Comparison of ENCODE assay signal across 8 mouse cellular contexts in genomic region chr8:13199385-13200061, GRCm38 (mm10). TPM values are rescaled to one million over a fixed set of nuclear protein-coding genes. Genes with fewer than 3 reads are reported as not detected.
DNase-seq lines count a peak whose midpoint lies in the region; ATAC-seq and TF ChIP-seq lines count a peak whose summit lies in the region.

No protein-coding gene starts in this region.

- H3K4me1 ChIP-seq in embryonic facial prominence, embryonic 15.5 days: peaks cover 22% of the 10 kb centered on the region
- H3K4me1 ChIP-seq in kidney, postnatal 0 days (replicated peaks; ENCODE audit: insufficient read depth, low read length): peaks cover 6% of the 10 kb centered on the region; the same call in 1 of the 2 replicates
- H3K4me1 ChIP-seq in neural tube, embryonic 12.5 days: peaks cover 9% of the 10 kb centered on the region
- H3K4me1 ChIP-seq in heart, adult 2 months (ENCODE audit: control insufficient read depth, insufficient read depth, low read length): no peaks in the 10 kb centered on the region

- no peak for ATAC-seq in embryonic facial prominence, embryonic 15.5 days (ENCODE audit: insufficient number of reproducible peaks, low FRiP score, low TSS enrichment, low read depth)
- no peak; the same call in 1 of the 2 replicates for ATAC-seq in kidney, postnatal 0 days (replicated peaks; ENCODE audit: low FRiP score, low read depth)
- ATAC-seq in neural tube, embryonic 12.5 days (ENCODE audit: low FRiP score, low read depth): no peak
- no peak for ATAC-seq in monocyte, adult 5-6 weeks (replicated peaks; ENCODE audit: insufficient number of reproducible peaks, low FRiP score, low TSS enrichment, poor library complexity, severe bottlenecking)

- peak; percentile 55 for DNase-seq in kidney, adult 18-20 months
- DNase-seq in kidney, postnatal 4 days: no peak
- DNase-seq in kidney, postnatal 0 days (ENCODE audit: low spot score): no peak
- no peak for DNase-seq in frontal cortex, postnatal 36 days (ENCODE audit: low spot score in 2 of 2)
- no peak for DNase-seq in heart, adult 2 months

- no peaks in the 10 kb centered on the region for H3K79me2 ChIP-seq in heart, adult 2 months (replicated peaks; ENCODE audit: control insufficient read depth, insufficient read depth, low read length)

- WGBS in embryonic facial prominence, embryonic 15.5 days: 26% methylated on average over 14 of the region's 14 CpGs
- 32% methylated on average over 14 of the region's 14 CpGs for WGBS in kidney, postnatal 0 days
- 23% methylated on average over 14 of the region's 14 CpGs for WGBS in neural tube, embryonic 12.5 days
- WGBS in heart, adult 2 months: 45% methylated on average over 14 of the region's 14 CpGs

- H3K36me3 ChIP-seq in embryonic facial prominence, embryonic 15.5 days: no peaks in the 10 kb centered on the region
- no peaks in the 10 kb centered on the region for H3K36me3 ChIP-seq in kidney, postnatal 0 days (ENCODE audit: insufficient read depth, low read length)
- H3K36me3 ChIP-seq in neural tube, embryonic 12.5 days: no peaks in the 10 kb centered on the region
- no peaks in the 10 kb centered on the region for H3K36me3 ChIP-seq in heart, adult 2 months (ENCODE audit: control insufficient read depth, insufficient read depth, low read length)

- peak overlapping the region; percentile 95 for H3K4me2 ChIP-seq in embryonic facial prominence, embryonic 15.5 days (replicated peaks)
- peak overlapping the region; percentile 92 for H3K4me2 ChIP-seq in kidney, postnatal 0 days (ENCODE audit: low read length)
- H3K4me2 ChIP-seq in neural tube, embryonic 12.5 days (replicated peaks): peak overlapping the region; percentile 94

- intact Hi-C loops in heart, adult 2 months (cut with DNase I): loop anchor here (10.0 kb wide), 1 partner anchor 45 kb away; the partner anchor contains the start of gene Lamp1

- no peak for TF ChIP-seq POLR2A in heart, adult 2 months (IDR thresholded peaks at IDR 0.05; ENCODE audit: insufficient read depth, low read depth, low read length)

- H3K27ac ChIP-seq in embryonic facial prominence, embryonic 15.5 days (replicated peaks): no peak overlapping the region
- no peak overlapping the region for H3K27ac ChIP-seq in kidney, postnatal 0 days
- no peak overlapping the region for H3K27ac ChIP-seq in neural tube, embryonic 12.5 days
- H3K27ac ChIP-seq in heart, adult 2 months: no peak overlapping the region

- no peak for TF ChIP-seq EP300 in heart, adult 2 months (IDR thresholded peaks at IDR 0.05; ENCODE audit: insufficient read depth, low read depth, low read length)

- H3K9me3 ChIP-seq in embryonic facial prominence, embryonic 15.5 days (replicated peaks): no peaks in the 10 kb centered on the region
- H3K9me3 ChIP-seq in kidney, postnatal 0 days (replicated peaks; ENCODE audit: low read length): no peaks in the 10 kb centered on the region
- no peaks in the 10 kb centered on the region for H3K9me3 ChIP-seq in neural tube, embryonic 12.5 days

- H3K27me3 ChIP-seq in embryonic facial prominence, embryonic 15.5 days: peaks cover 24% of the 10 kb centered on the region
- no peaks in the 10 kb centered on the region for H3K27me3 ChIP-seq in kidney, postnatal 0 days (ENCODE audit: insufficient read depth, low read length)
- H3K27me3 ChIP-seq in neural tube, embryonic 12.5 days (replicated peaks): peaks cover 40% of the 10 kb centered on the region
- peaks cover 2% of the 10 kb centered on the region for H3K27me3 ChIP-seq in heart, adult 2 months (ENCODE audit: control insufficient read depth, insufficient read depth, low read length)

- TF ChIP-seq CTCF in kidney, postnatal 0 days (IDR thresholded peaks at IDR 0.05; ENCODE audit: low read depth): no peak
- no peak for TF ChIP-seq CTCF in heart, adult 2 months (IDR thresholded peaks at IDR 0.05)

- no peak overlapping the region for H3K9ac ChIP-seq in embryonic facial prominence, embryonic 15.5 days
- H3K9ac ChIP-seq in kidney, postnatal 0 days (ENCODE audit: low read depth, low read length): peak overlapping the region; percentile 66; the same call in 1 of the 2 replicates
- peak overlapping the region; percentile 69 for H3K9ac ChIP-seq in neural tube, embryonic 12.5 days
- H3K9ac ChIP-seq in heart, adult 2 months (ENCODE audit: low read depth, low read length): no peak overlapping the region

- peak overlapping the region; percentile 75 for H3K4me3 ChIP-seq in embryonic facial prominence, embryonic 15.5 days (replicated peaks)
- peak overlapping the region; percentile 73 for H3K4me3 ChIP-seq in kidney, postnatal 0 days (replicated peaks; ENCODE audit: low read depth, low read length)
- H3K4me3 ChIP-seq in neural tube, embryonic 12.5 days: peak overlapping the region; percentile 81
- H3K4me3 ChIP-seq in heart, adult 2 months: no peak overlapping the region

RNA-seq across cellular contexts. Expression of gene Grtp1, which starts 0.9 kb away (rescaled TPM):
- polyA plus RNA-seq in embryonic facial prominence, embryonic 15.5 days (2015; fragmentation: Nextera tagmentation; extraction: Ambion mirVana): 15.4 and 16.1 TPM in 2 replicates
- 25.6 and 26.8 TPM in 2 replicates for polyA plus RNA-seq in kidney, postnatal 0 days (2015; fragmentation: Nextera tagmentation; extraction: Ambion mirVana)
- 11.1 and 11.3 TPM in 2 replicates for polyA plus RNA-seq in neural tube, embryonic 12.5 days (2016; fragmentation: Nextera tagmentation; extraction: Ambion mirVana)
- 0.57 to 0.85 TPM in 2 of 3 replicates, not detected in the other for total RNA-seq in monocyte, adult 5-6 weeks (2017)
- 1 to 10 TPM; 3.9 to 5.1 TPM for total RNA-seq in heart, adult 2 months (2021)
- 3.8 and 5.6 TPM in 2 replicates for polyA plus RNA-seq in heart, adult 2 months (2012; rRNA removed)

RNA-seq across cellular contexts. Expression of gene Lamp1, which starts 40.6 kb away (rescaled TPM):
- 334 and 345 TPM in 2 replicates for polyA plus RNA-seq in embryonic facial prominence, embryonic 15.5 days (2015; fragmentation: Nextera tagmentation; extraction: Ambion mirVana)
- polyA plus RNA-seq in kidney, postnatal 0 days (2015; fragmentation: Nextera tagmentation; extraction: Ambion mirVana): 447 and 473 TPM in 2 replicates
- polyA plus RNA-seq in neural tube, embryonic 12.5 days (2016; fragmentation: Nextera tagmentation; extraction: Ambion mirVana): 247 and 255 TPM in 2 replicates
- 344 to 634 TPM (median 510 TPM) in 3 replicates for total RNA-seq in monocyte, adult 5-6 weeks (2017)
- 100 to 1,000 TPM; 406 to 437 TPM for total RNA-seq in heart, adult 2 months (2021)
- polyA plus RNA-seq in heart, adult 2 months (2012; rRNA removed): 462 and 645 TPM in 2 replicates

RNA-seq across cellular contexts. Expression of gene Adprhl1, which starts 54.4 kb away (rescaled TPM):
- 4.4 and 6.1 TPM in 2 replicates for polyA plus RNA-seq in embryonic facial prominence, embryonic 15.5 days (2015; fragmentation: Nextera tagmentation; extraction: Ambion mirVana)
- polyA plus RNA-seq in kidney, postnatal 0 days (2015; fragmentation: Nextera tagmentation; extraction: Ambion mirVana): not detected in 2 replicates
- polyA plus RNA-seq in neural tube, embryonic 12.5 days (2016; fragmentation: Nextera tagmentation; extraction: Ambion mirVana): 0.45 and 0.47 TPM in 2 replicates
- total RNA-seq in monocyte, adult 5-6 weeks (2017): not detected in 3 replicates
- 100 to 1,000 TPM; 587 to 599 TPM for total RNA-seq in heart, adult 2 months (2021)
- 371 and 464 TPM in 2 replicates for polyA plus RNA-seq in heart, adult 2 months (2012; rRNA removed)

Comparison
In these comparisons a context has a peak if more than half of its experiments do, and no peak if none do; other contexts are left out.
1. H3K9ac ChIP-seq: peak in kidney, postnatal 0 days (single experiment) and neural tube, embryonic 12.5 days (single experiment); none in embryonic facial prominence, embryonic 15.5 days (single experiment) and heart, adult 2 months (single experiment).
2. RNA of gene Adprhl1, which starts 54.4 kb away (polyA plus RNA-seq): 371 to 464 TPM in heart, adult 2 months; 4.4 to 6.1 TPM in embryonic facial prominence, embryonic 15.5 days, 0.45 to 0.47 TPM in neural tube, embryonic 12.5 days and not detected in kidney, postnatal 0 days; every median in the first group is over 10 times any median in the second.
3. Peak in every context shown above with its lines, with median percentiles within 50 percentile points of each other: H3K4me2 ChIP-seq.